Mouse (Mus musculus) midbrain, postnatal 0 days (tissue): Measurements from ENCODE around the gene Cpeb1. TPM values are rescaled to one million over a fixed set of nuclear protein-coding genes. Genes with fewer than 3 reads are reported as not detected.

Source experiments
- ATAC-seq: fragments of 200-750 bp; cut with Nextera tagmentation; 2 replicates; pipeline ENCODE4 v1.8.0; 2017; ENCODE audit warnings: moderate number of reproducible peaks, mild to moderate bottlenecking, moderate TSS enrichment, moderate library complexity; ENCODE audit not compliant: low FRiP score
- DNase-seq: peaks from one replicate; pipeline ENCODE4 v3.0.0-alpha.2; 2015; ENCODE audit warnings: low spot score
- H3K27ac ChIP-seq: fragments of 300-500 bp; sonication (generic); 2 replicates; pipeline ENCODE4 v1.5.1; 2014; ENCODE audit warnings: low read depth, mild to moderate bottlenecking, low read length, mixed read lengths
- H3K27me3 ChIP-seq: fragments of 300-500 bp; sonication (generic); 2 replicates; pipeline ENCODE4 v1.6.1; 2014; ENCODE audit warnings: low read length, control low read depth, mixed read lengths; ENCODE audit not compliant: insufficient read depth
- H3K36me3 ChIP-seq: fragments of 300-500 bp; sonication (generic); 2 replicates; pipeline ENCODE4 v1.6.1; 2014; ENCODE audit warnings: low read length, control low read depth, mixed read lengths; ENCODE audit not compliant: insufficient read depth
- H3K4me1 ChIP-seq: fragments of 300-500 bp; sonication (generic); 2 replicates; pipeline ENCODE4 v1.6.1; 2014; ENCODE audit warnings: mild to moderate bottlenecking, control low read depth, antibody characterized with exemption, low read length, mixed read lengths; ENCODE audit not compliant: insufficient read depth
- H3K4me2 ChIP-seq: fragments of 300-500 bp; sonication (generic); 2 replicates; pipeline ENCODE4 v1.6.1; 2014; ENCODE audit warnings: low read depth, mild to moderate bottlenecking, low read length, mixed read lengths; ENCODE audit not compliant: poor library complexity, severe bottlenecking
- H3K4me3 ChIP-seq: fragments of 300-500 bp; sonication (generic); 2 replicates; pipeline ENCODE4 v1.5.1; 2014; ENCODE audit warnings: low read depth, mild to moderate bottlenecking, low read length, moderate library complexity
- H3K9ac ChIP-seq: fragments of 300-500 bp; sonication (generic); replicated peaks from 2 replicates; pipeline ENCODE4 v1.6.1; 2014; ENCODE audit warnings: mild to moderate bottlenecking, low read length, moderate library complexity, mixed read lengths; ENCODE audit not compliant: poor library complexity, severe bottlenecking
- H3K9me3 ChIP-seq: fragments of 300-500 bp; sonication (generic); 2 replicates; pipeline ENCODE4 v1.6.1; 2016; ENCODE audit warnings: low read length, control low read depth
- CTCF ChIP-seq: IDR thresholded peaks from 2 replicates; pipeline ENCODE4 v1.5.1; 2016; ENCODE audit warnings: antibody characterized with exemption, mild to moderate bottlenecking
- WGBS: fragments of 180-500 bp; shearing (Covaris S2); extraction: QIAGEN DNeasy Blood & Tissue Kit; methylation state at CpG from one replicate; pipeline ENCODE4 v1.1.7; 2014; 5-methylcytosine and 5-hydroxymethylcytosine counted together
- polyA plus RNA-seq: library from polyadenylated mRNA; unstranded; fragments of >200 nt; fragmentation: Nextera tagmentation; extraction: Ambion mirVana; gene quantifications from 2 replicates; pipeline ENCODE4 v1.2.1, GENCODE M21; 2015
- total RNA-seq: library from RNA; depleted of rRNA; stranded (reverse); fragments of >200 nt; gene quantifications from 2 replicates; pipeline ENCODE4 v1.2.3, GENCODE M21; 2014

The Cpeb1 gene
- total and polyA plus RNA-seq, 2 experiments from 2014 or later: 7.3 to 10.0 TPM

DNA sequence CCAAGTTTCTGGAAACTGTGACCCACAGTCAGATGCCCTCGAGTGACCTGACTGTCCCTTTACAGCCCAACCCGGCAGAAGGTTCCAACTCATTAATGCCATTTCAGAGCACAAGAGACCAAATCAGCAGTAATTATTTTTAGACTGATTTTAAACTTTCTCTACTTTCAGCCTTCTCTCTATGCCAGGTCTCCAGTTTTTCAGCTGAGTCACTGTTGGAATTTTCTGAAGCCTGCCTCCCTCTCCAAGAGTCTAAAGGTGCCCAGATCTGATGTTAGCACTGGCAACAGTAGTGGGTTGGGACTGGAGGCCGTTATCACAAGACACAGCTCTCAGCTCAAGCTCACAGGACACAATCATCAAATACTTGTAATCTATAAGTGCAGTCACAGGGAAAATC is 87.3 kb downstream of the Cpeb1 start:
- WGBS: 80% methylated on average over 3 of the region's 3 CpGs
- no peak overlapping the region for H3K9ac ChIP-seq
- no peak for TF ChIP-seq CTCF
- H3K4me1 ChIP-seq: no peaks in the 10 kb centered on the region; the same call in 1 of the 2 replicates
- DNase-seq (no peak), ATAC-seq (no peak)
- no peaks in the 10 kb centered on the region for H3K27me3 ChIP-seq
- no peak overlapping the region for H3K4me2 ChIP-seq
- no peaks in the 10 kb centered on the region for H3K36me3 ChIP-seq
- H3K4me3 ChIP-seq: no peak overlapping the region
- H3K27ac ChIP-seq: no peak overlapping the region
- no peaks in the 10 kb centered on the region for H3K9me3 ChIP-seq

- WGBS: 80% methylated on average over 7 of the region's 7 CpGs
- no peaks in the 10 kb centered on the region for H3K27me3 ChIP-seq
- TF ChIP-seq CTCF: no peak
- no peak overlapping the region for H3K27ac ChIP-seq
- H3K9ac ChIP-seq: no peak overlapping the region
- no peak for ATAC-seq
- H3K36me3 ChIP-seq: no peaks in the 10 kb centered on the region
- no peak overlapping the region for H3K4me3 ChIP-seq
- H3K4me2 ChIP-seq: no peak overlapping the region
- no peaks in the 10 kb centered on the region for H3K9me3 ChIP-seq
- no peaks in the 10 kb centered on the region for H3K4me1 ChIP-seq
- DNase-seq: no peak
These were observed 98.3 kb downstream of the Cpeb1 start for GRCm38 (mm10) chr7:81356975-81357374.

- Histone ChIP-seq H3K36me3 (no peaks in the 10 kb centered on the region), H3K27ac (no peak overlapping the region), H3K27me3 (no peaks in the 10 kb centered on the region), H3K9ac (no peak overlapping the region), H3K4me3 (no peak overlapping the region), H3K4me2 (no peak overlapping the region), H3K9me3 (no peaks in the 10 kb centered on the region), H3K4me1 (no peaks in the 10 kb centered on the region)
- 96% methylated on average over 1 of the region's 1 CpGs for WGBS
- no peak for TF ChIP-seq CTCF
- DNase-seq (no peak), ATAC-seq (no peak)
These were observed 98.9 kb downstream of the Cpeb1 start for GRCm38 (mm10) chr7:81356360-81356759.

GRCm38 (mm10) chr7:81355746-81356145 is 99.5 kb downstream of the Cpeb1 start:
- no peaks in the 10 kb centered on the region for H3K27me3 ChIP-seq
- TF ChIP-seq CTCF: no peak
- H3K4me3 ChIP-seq: no peak overlapping the region
- no peaks in the 10 kb centered on the region for H3K36me3 ChIP-seq
- no peaks in the 10 kb centered on the region for H3K4me1 ChIP-seq
- DNase-seq (no peak), ATAC-seq (no peak)
- H3K4me2 ChIP-seq: no peak overlapping the region
- no peak overlapping the region for H3K27ac ChIP-seq
- no peaks in the 10 kb centered on the region for H3K9me3 ChIP-seq
- H3K9ac ChIP-seq: no peak overlapping the region
- 80% methylated on average over 7 of the region's 7 CpGs for WGBS

GRCm38 (mm10) chr7:81351826-81352225 is 103.4 kb downstream of the Cpeb1 start:
- H3K27ac ChIP-seq: no peak overlapping the region
- no peaks in the 10 kb centered on the region for H3K27me3 ChIP-seq
- no peak overlapping the region for H3K4me2 ChIP-seq
- no peaks in the 10 kb centered on the region for H3K4me1 ChIP-seq
- no peak overlapping the region for H3K4me3 ChIP-seq
- ATAC-seq (no peak), DNase-seq (no peak)
- no peaks in the 10 kb centered on the region for H3K9me3 ChIP-seq
- WGBS: 78% methylated on average over 4 of the region's 4 CpGs
- TF ChIP-seq CTCF: no peak
- H3K36me3 ChIP-seq: no peaks in the 10 kb centered on the region
- H3K9ac ChIP-seq: no peak overlapping the region

- TF ChIP-seq CTCF: no peak
- Histone ChIP-seq H3K4me2 (no peak overlapping the region), H3K9me3 (no peaks in the 10 kb centered on the region), H3K27ac (no peak overlapping the region), H3K4me1 (peaks cover 8% of the 10 kb centered on the region; the same call in 1 of the 2 replicates), H3K9ac (no peak overlapping the region), H3K4me3 (no peak overlapping the region), H3K27me3 (no peaks in the 10 kb centered on the region), H3K36me3 (peaks cover 2% of the 10 kb centered on the region; the same call in 1 of the 2 replicates)
- ATAC-seq: no peak
- WGBS: 64% methylated on average over 7 of the region's 7 CpGs
- DNase-seq: no peak
These were observed 107.1 kb downstream of the Cpeb1 start for GRCm38 (mm10) chr7:81348206-81348605.
